Mouse (Mus musculus): ENCODE measurements at regions not wholly inside any gene's neighbourhood (a gene's known extent, or its start where the extent isn't known, plus 50 kb on each side); places are given as distances from the start of the nearest gene placed in this dataset.

- H3K9ac ChIP-seq (replicated peaks; ENCODE audit: low read depth, low read length), result no peak overlapping the region
- no peaks in the 10 kb centered on the region for H3K4me1 ChIP-seq (replicated peaks; ENCODE audit: control insufficient read depth, insufficient read depth, low read length)
- ATAC-seq, result no peak; the same call in 1 of the 2 replicates
- 86% methylated on average over 4 of the region's 4 CpGs for WGBS
- H3K27me3 ChIP-seq (replicated peaks; ENCODE audit: control insufficient read depth, insufficient read depth, low read length), result no peaks in the 10 kb centered on the region
- H3K4me2 ChIP-seq (ENCODE audit: low read length), result no peak overlapping the region
- no peaks in the 10 kb centered on the region for H3K9me3 ChIP-seq (ENCODE audit: control insufficient read depth, low read length)
- no peak overlapping the region for H3K27ac ChIP-seq (ENCODE audit: low read length)
- H3K4me3 ChIP-seq (replicated peaks; ENCODE audit: low read length), result no peak overlapping the region
- no peaks in the 10 kb centered on the region for H3K36me3 ChIP-seq (ENCODE audit: control insufficient read depth, insufficient read depth)
These were observed 2310.3 kb upstream of the Lrrc6 start for GRCm38 (mm10) chr15:68811041-68811440.

GRCm38 (mm10) chr15:68810593-68810992 lies 2309.9 kb upstream of the Lrrc6 start:
- no peaks in the 10 kb centered on the region for H3K27me3 ChIP-seq (replicated peaks; ENCODE audit: control insufficient read depth, insufficient read depth, low read length)
- H3K9me3 ChIP-seq (ENCODE audit: control insufficient read depth, low read length), result no peaks in the 10 kb centered on the region
- H3K9ac ChIP-seq (replicated peaks; ENCODE audit: low read depth, low read length), result no peak overlapping the region
- H3K4me1 ChIP-seq (replicated peaks; ENCODE audit: control insufficient read depth, insufficient read depth, low read length), result no peaks in the 10 kb centered on the region
- 71% methylated on average over 6 of the region's 6 CpGs for WGBS
- H3K27ac ChIP-seq (ENCODE audit: low read length), result no peak overlapping the region
- peak; percentile 85 for ATAC-seq
- no peaks in the 10 kb centered on the region for H3K36me3 ChIP-seq (ENCODE audit: control insufficient read depth, insufficient read depth)
- no peak overlapping the region for H3K4me2 ChIP-seq (ENCODE audit: low read length)
- H3K4me3 ChIP-seq (replicated peaks; ENCODE audit: low read length), result no peak overlapping the region

GRCm38 (mm10) chr15:68808175-68808574 lies 2307.5 kb upstream of the Lrrc6 start:
- H3K4me2 ChIP-seq (ENCODE audit: low read length), result no peak overlapping the region
- WGBS, result 100% methylated on average over 1 of the region's 1 CpGs
- no peaks in the 10 kb centered on the region for H3K36me3 ChIP-seq (ENCODE audit: control insufficient read depth, insufficient read depth)
- H3K9me3 ChIP-seq (ENCODE audit: control insufficient read depth, low read length), result no peaks in the 10 kb centered on the region
- no peak overlapping the region for H3K9ac ChIP-seq (replicated peaks; ENCODE audit: low read depth, low read length)
- no peaks in the 10 kb centered on the region for H3K4me1 ChIP-seq (replicated peaks; ENCODE audit: control insufficient read depth, insufficient read depth, low read length)
- ATAC-seq, result no peak
- H3K4me3 ChIP-seq (replicated peaks; ENCODE audit: low read length), result no peak overlapping the region
- no peak overlapping the region for H3K27ac ChIP-seq (ENCODE audit: low read length)
- no peaks in the 10 kb centered on the region for H3K27me3 ChIP-seq (replicated peaks; ENCODE audit: control insufficient read depth, insufficient read depth, low read length)

- no peak overlapping the region for H3K4me3 ChIP-seq (replicated peaks; ENCODE audit: low read length)
- no peaks in the 10 kb centered on the region for H3K36me3 ChIP-seq (ENCODE audit: control insufficient read depth, insufficient read depth)
- no peak overlapping the region for H3K27ac ChIP-seq (ENCODE audit: low read length)
- no peaks in the 10 kb centered on the region for H3K27me3 ChIP-seq (replicated peaks; ENCODE audit: control insufficient read depth, insufficient read depth, low read length)
- no peak overlapping the region for H3K9ac ChIP-seq (replicated peaks; ENCODE audit: low read depth, low read length)
- 100% methylated on average over 1 of the region's 1 CpGs for WGBS
- no peaks in the 10 kb centered on the region for H3K9me3 ChIP-seq (ENCODE audit: control insufficient read depth, low read length)
- ATAC-seq, result no peak
- no peaks in the 10 kb centered on the region for H3K4me1 ChIP-seq (replicated peaks; ENCODE audit: control insufficient read depth, insufficient read depth, low read length)
- H3K4me2 ChIP-seq (ENCODE audit: low read length), result no peak overlapping the region
These were observed 2303.5 kb upstream of the Lrrc6 start for GRCm38 (mm10) chr15:68804254-68804653.

- Histone ChIP-seq H3K36me3 (ENCODE audit: control insufficient read depth, insufficient read depth) (no peaks in the 10 kb centered on the region), H3K27me3 (replicated peaks; ENCODE audit: control insufficient read depth, insufficient read depth, low read length) (no peaks in the 10 kb centered on the region), H3K4me2 (ENCODE audit: low read length) (no peak overlapping the region), H3K4me3 (replicated peaks; ENCODE audit: low read length) (no peak overlapping the region), H3K4me1 (replicated peaks; ENCODE audit: control insufficient read depth, insufficient read depth, low read length) (no peaks in the 10 kb centered on the region), H3K27ac (ENCODE audit: low read length) (no peak overlapping the region), H3K9ac (replicated peaks; ENCODE audit: low read depth, low read length) (no peak overlapping the region), H3K9me3 (ENCODE audit: control insufficient read depth, low read length) (no peaks in the 10 kb centered on the region)
- no peak for ATAC-seq
- 88% methylated on average over 4 of the region's 4 CpGs for WGBS
These were observed 2301.1 kb upstream of the Lrrc6 start for GRCm38 (mm10) chr15:68801763-68802162.

DNA sequence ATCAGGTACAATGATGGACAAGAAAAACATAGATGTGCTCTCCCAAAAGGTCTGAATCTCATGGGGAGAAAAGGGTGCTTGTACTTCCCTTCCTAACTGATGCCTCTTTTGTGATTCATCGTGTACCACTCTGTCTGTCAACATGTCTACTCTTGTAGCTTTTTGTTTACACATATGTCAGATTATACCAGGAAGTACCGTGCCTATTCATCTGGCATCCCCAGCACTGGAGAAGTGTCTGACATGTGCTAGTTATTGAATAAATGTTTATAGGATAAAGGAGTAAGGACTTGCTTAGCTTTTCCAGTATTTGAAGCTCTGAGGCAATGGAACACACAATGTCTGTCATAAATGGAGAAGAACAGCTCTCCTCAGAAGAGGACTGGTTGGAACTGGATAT lies 2296.7 kb upstream of the Lrrc6 start:
- Histone ChIP-seq H3K9me3 (ENCODE audit: control insufficient read depth, low read length) (no peaks in the 10 kb centered on the region), H3K27ac (ENCODE audit: low read length) (no peak overlapping the region; the same call in 1 of the 2 replicates), H3K4me3 (replicated peaks; ENCODE audit: low read length) (no peak overlapping the region), H3K4me1 (replicated peaks; ENCODE audit: control insufficient read depth, insufficient read depth, low read length) (no peaks in the 10 kb centered on the region), H3K36me3 (ENCODE audit: control insufficient read depth, insufficient read depth) (no peaks in the 10 kb centered on the region), H3K9ac (replicated peaks; ENCODE audit: low read depth, low read length) (no peak overlapping the region), H3K27me3 (replicated peaks; ENCODE audit: control insufficient read depth, insufficient read depth, low read length) (no peaks in the 10 kb centered on the region), H3K4me2 (ENCODE audit: low read length) (no peak overlapping the region)
- 45% methylated on average over 2 of the region's 2 CpGs for WGBS
- peak; percentile 66 for ATAC-seq

GRCm38 (mm10) chr15:68795239-68795960 lies 2294.7 kb upstream of the Lrrc6 start:
- Histone ChIP-seq H3K36me3 (ENCODE audit: control insufficient read depth, insufficient read depth) (no peaks in the 10 kb centered on the region), H3K4me3 (replicated peaks; ENCODE audit: low read length) (no peak overlapping the region), H3K4me2 (ENCODE audit: low read length) (no peak overlapping the region), H3K9ac (replicated peaks; ENCODE audit: low read depth, low read length) (no peak overlapping the region), H3K4me1 (replicated peaks; ENCODE audit: control insufficient read depth, insufficient read depth, low read length) (no peaks in the 10 kb centered on the region), H3K27me3 (replicated peaks; ENCODE audit: control insufficient read depth, insufficient read depth, low read length) (no peaks in the 10 kb centered on the region), H3K27ac (ENCODE audit: low read length) (no peak overlapping the region), H3K9me3 (ENCODE audit: control insufficient read depth, low read length) (no peaks in the 10 kb centered on the region)
- WGBS, result 56% methylated on average over 4 of the region's 4 CpGs
- ATAC-seq, result no peak

GRCm38 (mm10) chr15:68759948-68760347 lies 2259.2 kb upstream of the Lrrc6 start:
- WGBS, result 74% methylated on average over 1 of the region's 1 CpGs
- H3K9me3 ChIP-seq (ENCODE audit: control insufficient read depth, low read length), result no peaks in the 10 kb centered on the region
- no peak overlapping the region for H3K27ac ChIP-seq (ENCODE audit: low read length)
- no peak for ATAC-seq
- H3K4me2 ChIP-seq (ENCODE audit: low read length), result no peak overlapping the region
- H3K4me1 ChIP-seq (replicated peaks; ENCODE audit: control insufficient read depth, insufficient read depth, low read length), result no peaks in the 10 kb centered on the region
- H3K36me3 ChIP-seq (ENCODE audit: control insufficient read depth, insufficient read depth), result no peaks in the 10 kb centered on the region
- no peak overlapping the region for H3K9ac ChIP-seq (replicated peaks; ENCODE audit: low read depth, low read length)
- no peak overlapping the region for H3K4me3 ChIP-seq (replicated peaks; ENCODE audit: low read length)
- no peaks in the 10 kb centered on the region for H3K27me3 ChIP-seq (replicated peaks; ENCODE audit: control insufficient read depth, insufficient read depth, low read length)

DNA sequence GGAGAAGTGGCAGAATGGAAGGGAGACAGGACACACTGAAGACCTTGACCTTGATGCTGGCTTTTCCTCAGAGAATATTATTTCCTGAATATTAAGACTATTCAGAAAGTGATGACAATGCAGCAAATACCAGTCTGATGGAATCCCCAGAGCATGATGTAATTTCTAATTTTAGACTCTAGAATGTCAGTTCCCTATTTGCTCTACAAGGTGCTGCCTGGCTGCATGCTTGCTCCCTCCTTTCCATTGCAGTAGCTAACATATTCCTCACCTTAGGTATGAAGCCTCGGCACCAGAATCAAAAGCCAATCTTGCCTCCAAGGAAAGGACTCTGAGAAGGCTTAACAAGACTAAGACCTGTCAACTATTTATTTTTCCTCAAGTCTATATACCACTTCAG lies 2254.5 kb upstream of the Lrrc6 start:
- ATAC-seq, result no peak
- no peak overlapping the region for H3K27ac ChIP-seq (ENCODE audit: low read length)

DNA sequence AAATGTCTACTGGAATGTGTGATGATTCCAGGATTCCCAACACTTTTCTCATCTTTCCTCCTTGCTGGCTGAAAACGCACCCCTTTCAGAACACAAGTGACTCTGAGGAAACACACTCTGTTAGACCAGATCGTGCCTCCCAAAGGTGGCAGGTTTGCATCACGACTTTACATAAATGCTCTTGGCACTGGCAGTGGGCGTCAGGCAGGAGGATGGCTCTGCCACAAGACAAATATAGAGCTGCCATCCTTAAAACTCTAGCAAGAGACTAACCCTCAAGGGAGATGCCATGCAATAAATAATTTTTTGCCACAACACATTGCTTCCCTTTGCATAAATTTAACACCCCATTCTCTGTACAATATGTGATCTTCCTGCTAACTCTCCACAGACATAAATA lies 2254.1 kb upstream of the Lrrc6 start:
- H3K4me3 ChIP-seq (replicated peaks; ENCODE audit: low read length), result no peak overlapping the region
- no peaks in the 10 kb centered on the region for H3K36me3 ChIP-seq (ENCODE audit: control insufficient read depth, insufficient read depth)
- 79% methylated on average over 4 of the region's 4 CpGs for WGBS
- H3K9me3 ChIP-seq (ENCODE audit: control insufficient read depth, low read length), result no peaks in the 10 kb centered on the region
- no peak overlapping the region for H3K4me2 ChIP-seq (ENCODE audit: low read length)
- ATAC-seq, result peak; percentile 40; the same call in 1 of the 2 replicates
- no peaks in the 10 kb centered on the region for H3K27me3 ChIP-seq (replicated peaks; ENCODE audit: control insufficient read depth, insufficient read depth, low read length)
- H3K4me1 ChIP-seq (replicated peaks; ENCODE audit: control insufficient read depth, insufficient read depth, low read length), result no peaks in the 10 kb centered on the region
- H3K9ac ChIP-seq (replicated peaks; ENCODE audit: low read depth, low read length), result no peak overlapping the region
- no peak overlapping the region for H3K27ac ChIP-seq (ENCODE audit: low read length)

More for the DNA sequence above, 2254.5 kb upstream of the Lrrc6 start:
- Histone ChIP-seq H3K9ac (replicated peaks; ENCODE audit: low read depth, low read length) (no peak overlapping the region), H3K4me1 (replicated peaks; ENCODE audit: control insufficient read depth, insufficient read depth, low read length) (no peaks in the 10 kb centered on the region), H3K27me3 (replicated peaks; ENCODE audit: control insufficient read depth, insufficient read depth, low read length) (no peaks in the 10 kb centered on the region), H3K36me3 (ENCODE audit: control insufficient read depth, insufficient read depth) (no peaks in the 10 kb centered on the region), H3K9me3 (ENCODE audit: control insufficient read depth, low read length) (no peaks in the 10 kb centered on the region), H3K4me3 (replicated peaks; ENCODE audit: low read length) (no peak overlapping the region), H3K4me2 (ENCODE audit: low read length) (no peak overlapping the region)
- 92% methylated on average over 1 of the region's 1 CpGs for WGBS
